Mouse (Mus musculus) kidney, adult 8-10 months (tissue): Measurements from ENCODE around the gene H2afy.

Source experiments
- DNase-seq, 2 experiments: peaks; one replicate each; pipeline ENCODE4 v3.0.0; 2022

The H2afy gene

DNA sequence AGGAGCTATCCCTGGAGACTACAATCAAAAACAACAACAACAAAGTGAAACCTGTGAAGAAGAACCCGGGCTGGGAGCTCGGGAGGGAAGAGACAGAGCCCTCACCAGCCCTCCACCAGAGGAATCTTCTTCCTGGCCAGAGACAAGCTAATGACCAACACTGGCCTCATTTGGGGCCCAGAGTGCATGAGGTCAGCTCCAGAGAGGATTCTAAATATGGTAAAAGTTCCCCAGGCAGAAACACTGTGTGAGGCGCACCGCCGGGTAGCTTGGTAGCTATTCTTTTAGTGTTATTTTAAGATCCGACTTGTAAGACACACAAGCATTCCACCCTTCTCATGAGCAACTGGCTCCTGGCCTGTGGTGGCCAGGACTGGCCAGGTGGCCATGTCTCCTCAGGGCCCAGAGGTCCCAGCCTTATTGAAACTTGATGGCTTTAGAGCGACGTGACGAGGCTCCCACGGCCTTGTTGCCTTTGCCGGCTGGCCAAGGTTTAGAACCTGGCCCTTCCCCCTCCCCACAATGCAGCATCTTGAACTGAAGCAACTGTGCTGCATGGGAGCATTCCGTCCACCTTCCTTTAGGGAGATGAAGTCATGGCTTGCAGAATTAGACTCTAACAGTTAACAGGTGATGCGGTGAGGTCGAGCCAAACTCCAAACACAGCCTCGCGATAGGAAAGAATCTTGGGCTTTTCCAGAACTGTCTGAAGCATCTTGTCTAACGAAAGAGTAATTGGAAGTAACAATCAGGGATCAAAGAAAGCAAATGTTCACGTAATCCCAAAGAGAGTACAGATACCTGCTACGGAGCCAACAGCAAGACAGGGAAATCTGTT is 25.2 kb downstream of the H2afy start:
- DNase-seq, result no peak

DNA sequence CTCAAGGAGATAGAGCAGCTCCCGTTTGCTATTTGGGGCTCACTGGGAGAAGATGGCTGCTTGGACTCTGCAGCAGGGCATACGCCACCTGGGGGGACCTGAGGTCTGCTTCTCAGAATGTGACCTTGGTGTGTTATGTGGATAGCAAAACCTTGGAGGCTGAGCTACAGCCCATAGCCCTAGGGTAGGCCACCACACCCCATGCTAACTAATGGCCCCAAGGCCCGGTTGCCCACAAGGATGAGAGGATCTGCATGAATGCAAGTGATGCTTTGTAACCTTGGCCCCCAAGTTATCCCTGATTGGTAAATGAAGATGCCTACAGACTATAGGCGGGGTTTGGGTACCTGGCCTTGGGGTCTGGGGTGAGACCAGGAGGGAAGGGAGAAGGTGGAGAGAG is 26.5 kb downstream of the H2afy start:
- DNase-seq, result no peak

DNA sequence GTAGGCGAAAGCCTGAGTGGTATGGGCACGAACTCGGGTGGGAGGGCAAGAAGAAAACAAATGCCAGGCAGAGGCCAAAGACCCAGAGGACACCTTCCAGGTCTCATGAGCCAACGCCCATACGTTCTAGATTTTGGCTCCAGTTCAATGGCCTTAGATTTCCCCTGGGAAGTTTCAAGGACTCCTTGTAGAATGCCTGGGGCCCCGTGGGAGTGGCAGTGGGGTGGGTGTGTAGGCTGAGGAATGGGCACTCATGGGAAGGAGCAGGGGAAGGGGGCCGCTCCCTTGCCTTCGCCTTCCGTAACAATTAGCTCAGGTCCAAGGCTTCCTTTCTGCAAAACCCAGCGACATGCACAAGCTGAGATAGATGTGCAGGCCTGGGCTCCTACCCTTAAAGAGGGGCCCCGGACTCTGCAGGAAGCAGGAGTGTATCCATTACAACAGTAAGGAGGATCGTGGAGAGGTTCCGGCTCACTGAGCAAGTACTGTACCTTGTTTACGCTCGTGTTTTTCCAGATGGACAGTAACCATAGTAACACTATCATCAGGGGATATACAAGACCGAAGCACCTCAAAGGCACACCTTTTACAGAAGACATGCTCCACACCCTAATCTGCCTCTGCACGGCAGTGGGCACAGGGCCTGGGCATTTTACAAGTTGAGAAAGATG is 27.2 kb downstream of the H2afy start:
- no peak for DNase-seq

DNA sequence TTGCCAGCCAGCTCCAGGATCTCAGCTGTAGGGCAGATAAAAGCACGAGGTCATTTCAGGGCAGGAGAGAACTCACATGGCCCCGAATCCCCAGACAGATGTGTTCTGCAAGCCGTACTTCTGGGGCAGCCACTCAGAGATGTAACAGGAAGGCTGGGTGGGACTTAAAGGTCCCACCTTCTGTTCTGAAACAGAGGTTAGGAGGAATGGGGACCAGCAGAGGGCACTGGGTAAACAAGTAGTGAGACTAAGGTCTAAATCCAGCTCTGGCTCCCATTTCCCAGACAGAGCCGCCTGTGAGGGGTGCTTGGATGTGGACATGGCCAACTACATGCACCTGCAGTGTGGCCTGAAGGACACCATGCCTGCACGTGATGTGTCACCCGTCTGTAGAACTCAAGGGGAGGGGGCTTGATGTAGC is 31.2 kb downstream of the H2afy start:
- DNase-seq, result no peak

DNA sequence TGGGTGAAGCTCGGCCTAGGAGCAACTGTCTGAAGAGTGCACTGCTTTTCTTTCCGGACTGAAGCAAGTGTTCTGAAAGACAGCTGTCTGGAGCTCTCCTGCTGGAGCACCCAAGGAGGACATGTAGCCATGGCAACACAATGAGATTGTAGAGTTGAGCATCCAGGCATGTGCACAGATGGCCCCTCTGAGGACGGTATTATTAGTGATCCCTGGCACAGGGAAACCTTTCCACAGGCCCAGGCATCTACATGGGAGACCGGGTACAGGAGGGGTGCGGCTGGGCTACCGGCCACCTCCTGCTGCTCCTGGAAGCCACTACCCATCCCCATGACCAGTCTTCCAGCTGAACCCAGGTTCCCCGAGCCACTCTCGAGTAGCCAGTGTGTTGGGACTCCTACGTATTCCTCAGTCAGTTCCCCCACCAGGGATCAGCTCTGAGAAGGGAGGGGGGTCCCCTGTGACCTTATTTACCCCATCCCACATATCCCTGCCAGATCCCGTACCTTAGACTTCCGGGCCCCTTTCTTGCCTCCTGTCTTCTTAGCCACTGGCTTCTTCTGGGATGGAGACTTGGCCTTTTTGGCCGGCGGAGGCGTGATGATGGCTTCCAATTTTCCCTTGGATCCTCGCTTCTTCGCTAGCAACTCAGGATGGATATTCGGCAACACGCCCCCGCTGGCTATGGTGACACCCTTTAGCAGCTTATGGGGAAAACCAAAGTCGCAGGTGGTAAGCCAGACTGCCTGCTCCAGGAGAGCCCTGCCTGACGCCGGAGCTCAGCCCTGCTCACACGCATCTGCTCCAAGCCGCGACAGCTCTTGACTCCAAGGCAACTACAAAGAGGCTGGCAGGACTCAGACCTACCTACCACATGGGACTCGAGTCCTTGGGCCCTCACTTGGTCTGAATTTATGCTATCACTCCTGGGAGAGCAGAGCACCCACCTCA is 32.1 kb downstream of the H2afy start:
- no peak for DNase-seq

DNA sequence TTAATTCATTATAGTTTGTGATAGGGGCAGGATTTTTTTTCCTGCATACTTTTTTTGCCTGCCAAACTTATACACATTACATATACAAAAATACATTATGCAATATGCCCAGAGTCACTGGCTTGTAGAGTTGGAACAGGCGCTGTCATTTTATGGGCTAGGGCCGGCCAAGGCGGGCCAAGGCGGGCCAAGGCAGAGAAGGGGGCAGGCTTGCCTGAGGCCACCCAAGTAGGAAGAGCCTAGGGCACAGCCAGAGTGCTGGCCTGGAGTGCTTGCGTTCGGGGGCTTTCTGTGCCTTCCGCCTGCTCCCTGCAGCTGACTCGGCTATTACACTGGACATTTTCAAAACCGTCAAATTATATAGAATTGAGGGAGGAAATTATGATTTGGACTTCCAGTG is 34.0 kb downstream of the H2afy start:
- no peak for DNase-seq

DNA sequence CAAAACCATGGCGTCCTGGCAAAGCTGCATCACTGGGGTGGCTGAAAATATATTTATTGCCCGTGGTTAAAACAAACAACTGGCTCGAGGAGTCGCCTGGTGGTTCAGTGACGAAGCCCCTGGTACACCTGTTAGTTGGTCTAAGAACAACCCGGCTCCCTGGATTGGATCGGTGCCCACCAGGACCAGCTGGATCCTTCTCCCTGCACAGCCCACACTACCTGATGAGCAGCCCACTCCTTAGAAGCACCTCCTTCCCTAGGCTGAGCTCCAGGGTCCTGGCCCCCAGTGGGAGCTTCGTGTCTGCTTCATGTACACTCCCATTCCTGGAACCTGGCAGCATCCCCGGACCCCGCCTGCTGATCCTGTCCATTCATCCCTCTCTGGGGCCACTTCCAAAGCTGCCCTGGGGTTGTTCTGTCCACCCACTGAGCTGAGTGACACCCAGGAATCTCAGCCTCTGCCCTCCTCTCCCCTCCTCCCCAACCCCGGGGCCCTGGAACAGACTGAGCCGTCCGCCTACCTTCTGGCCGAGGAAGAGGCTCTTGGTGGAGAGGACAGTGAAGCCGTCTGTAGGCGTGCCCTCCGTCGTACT is 40.5 kb downstream of the H2afy start:
- no peak for DNase-seq

DNA sequence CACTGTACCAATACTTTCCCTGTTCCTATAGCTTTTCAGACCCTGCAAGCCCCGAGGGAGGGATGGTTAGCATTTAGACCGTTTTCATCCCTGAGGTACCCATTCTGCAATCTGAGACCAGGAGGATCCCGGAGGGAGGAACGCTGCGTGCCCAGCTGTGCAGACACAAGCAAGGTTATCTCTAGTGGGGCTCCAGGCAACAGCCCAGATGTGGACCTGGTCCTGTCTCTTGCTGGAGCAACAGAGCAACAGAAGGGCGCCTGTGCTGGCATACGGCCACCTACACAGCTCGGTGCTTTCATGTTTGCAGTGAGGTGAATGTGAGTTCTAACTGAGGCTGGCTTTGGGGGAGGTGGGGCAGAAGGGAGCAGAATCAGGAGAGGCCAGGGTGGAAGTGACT is 41.6 kb downstream of the H2afy start:
- DNase-seq, result no peak

DNA sequence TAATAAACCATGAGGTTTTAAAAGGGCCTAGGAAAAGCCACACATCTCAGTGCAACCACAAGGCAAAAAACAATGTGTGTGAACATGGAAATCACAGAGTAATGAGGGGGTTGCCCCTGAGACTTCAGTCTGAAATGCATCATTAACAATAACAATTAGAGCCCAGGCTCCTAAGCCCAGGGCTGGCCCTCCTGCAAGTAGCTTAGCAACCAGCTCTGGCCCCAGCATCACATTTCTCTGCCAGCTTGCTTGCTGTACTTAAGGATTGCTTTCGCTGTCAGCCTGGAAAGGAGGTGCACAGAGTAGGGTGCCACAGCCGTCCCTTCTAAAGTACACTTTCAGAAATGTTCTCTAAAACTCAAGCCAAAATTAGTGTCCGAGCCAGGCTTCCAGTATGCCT is 42.5 kb downstream of the H2afy start:
- no peak for DNase-seq

DNA sequence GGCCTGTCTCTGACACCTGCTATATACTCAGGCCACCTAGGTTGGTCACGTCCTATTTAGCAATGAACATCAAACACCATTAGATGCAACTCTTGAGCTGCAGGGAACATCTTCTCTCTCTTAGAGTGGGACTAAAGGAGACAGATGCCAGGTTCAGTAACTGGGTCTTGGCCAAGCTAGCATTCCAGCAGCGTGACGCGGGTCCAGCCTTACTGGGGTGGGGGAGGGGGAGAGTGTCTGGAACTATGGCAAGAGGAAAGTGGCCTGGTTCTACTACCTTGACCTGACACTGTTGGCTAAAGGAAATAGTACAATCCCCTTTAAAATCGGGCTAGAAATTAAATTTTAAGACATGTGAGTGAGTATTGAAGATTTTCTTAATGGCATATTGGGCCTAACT is 43.6 kb downstream of the H2afy start:
- no peak for DNase-seq

DNA sequence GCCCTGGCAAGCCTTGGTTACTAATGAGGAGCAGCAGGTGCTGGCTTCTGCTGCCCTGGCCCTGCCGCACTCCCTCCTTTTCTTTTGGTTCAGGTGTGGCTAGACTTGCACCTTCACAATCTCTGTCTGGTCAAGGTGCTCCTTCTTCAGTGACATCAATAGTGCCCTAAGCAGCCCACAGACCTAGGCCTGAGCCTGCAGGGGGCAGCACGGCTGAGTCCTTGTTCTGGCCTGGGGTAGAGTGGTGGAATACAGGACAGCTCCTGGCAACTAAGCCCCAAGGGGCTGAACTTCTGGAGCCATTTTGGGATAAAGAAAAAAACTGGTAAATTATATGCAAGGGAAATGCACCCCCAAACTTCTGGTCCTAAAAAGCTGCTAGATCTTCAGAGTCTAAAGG is 45.6 kb downstream of the H2afy start:
- no peak for DNase-seq

DNA sequence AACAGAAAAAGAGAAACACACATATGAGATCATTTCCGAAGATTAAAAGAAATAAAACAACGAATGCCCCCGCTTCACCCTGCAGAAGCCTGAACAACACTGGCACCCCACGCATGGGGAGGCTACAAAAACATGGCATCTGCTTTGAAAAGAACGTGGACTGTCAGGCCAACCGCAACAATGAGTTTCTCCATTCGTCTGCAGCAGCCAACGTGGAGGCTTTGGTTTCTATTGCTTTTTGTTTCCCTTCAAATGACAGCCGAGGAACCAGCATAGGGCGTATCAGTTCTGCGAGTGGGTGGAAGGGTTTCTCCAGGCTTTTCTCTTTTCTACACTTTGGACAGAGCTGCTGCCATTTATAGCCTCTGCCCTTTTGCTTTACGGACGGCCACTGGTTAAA is 47.6 kb downstream of the H2afy start:
- no peak for DNase-seq

DNA sequence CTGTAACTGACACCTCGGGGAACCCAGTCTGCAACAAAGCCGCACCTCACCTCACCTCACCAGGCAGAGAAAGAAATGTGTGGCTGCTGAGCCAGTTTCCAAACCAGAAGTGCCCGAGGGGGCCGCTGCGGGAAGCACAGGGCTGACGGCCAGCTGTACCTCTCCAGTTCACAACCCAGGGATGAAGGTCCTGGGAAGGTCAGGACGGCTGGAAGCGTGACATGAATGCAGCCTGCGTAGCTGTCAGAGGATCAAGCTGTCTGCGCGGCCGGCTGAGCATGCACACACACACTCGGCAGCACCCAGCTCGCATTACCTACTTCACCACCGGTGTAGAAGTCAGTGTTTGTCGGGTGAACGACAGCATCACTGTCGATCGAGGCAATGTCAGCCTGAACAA is 48.2 kb downstream of the H2afy start:
- no peak for DNase-seq

DNA sequence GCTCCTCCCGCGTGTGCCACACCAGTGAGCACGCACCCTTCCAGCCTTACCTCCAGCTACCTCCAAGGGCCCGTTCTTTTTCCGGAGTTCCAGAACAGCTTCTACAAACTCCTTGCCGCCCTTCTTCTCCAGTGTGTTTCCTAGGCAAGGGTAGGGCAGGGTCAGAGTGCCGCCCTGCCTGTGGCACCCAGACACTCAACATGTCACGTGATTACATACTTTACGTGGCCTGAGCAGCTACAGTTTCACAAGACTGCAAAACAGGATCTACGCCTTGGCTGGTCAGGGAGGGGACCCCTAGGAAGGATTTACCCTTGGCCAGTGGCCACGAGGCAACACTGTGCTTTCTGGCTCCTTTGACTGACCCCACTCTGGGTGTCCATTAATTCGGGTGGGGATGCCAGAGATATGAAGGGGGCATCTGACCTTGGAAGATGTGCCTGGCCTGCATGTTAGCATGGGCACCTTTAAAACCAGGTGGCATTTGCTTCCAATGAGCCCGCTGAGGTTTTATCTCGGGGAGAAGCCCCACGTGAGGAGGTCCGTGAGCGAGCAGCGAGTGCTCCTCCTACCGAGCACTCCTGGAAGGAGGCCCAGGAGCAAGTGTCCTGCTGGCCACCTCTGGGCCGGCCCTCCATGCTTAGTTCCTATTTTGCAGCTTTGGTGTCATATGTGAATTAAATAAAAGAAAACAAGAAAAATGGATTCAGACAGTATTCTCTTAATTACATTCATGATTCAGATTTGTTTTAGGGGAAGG is 51.8 kb downstream of the H2afy start:
- DNase-seq, result no peak

DNA sequence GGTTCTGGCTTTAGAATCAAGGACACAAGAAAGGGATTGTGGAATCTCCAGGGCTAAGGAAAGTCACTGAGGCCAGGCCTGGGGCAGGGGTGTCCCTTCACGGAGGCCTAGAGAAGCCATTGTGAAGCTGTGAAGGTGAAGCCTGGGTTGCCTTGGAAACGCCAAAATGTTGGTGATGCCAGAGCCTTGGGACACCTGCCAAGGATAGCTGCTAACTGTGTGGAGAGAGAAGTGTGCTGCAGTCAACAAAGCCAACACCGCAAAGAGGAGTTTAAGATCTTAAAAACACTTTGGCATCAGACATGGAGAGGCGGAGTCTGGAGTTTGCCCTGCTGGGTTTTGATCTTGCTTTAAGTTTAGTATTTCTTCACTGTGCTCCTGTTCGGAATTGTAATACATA is 54.5 kb downstream of the H2afy start:
- DNase-seq, result no peak

DNA sequence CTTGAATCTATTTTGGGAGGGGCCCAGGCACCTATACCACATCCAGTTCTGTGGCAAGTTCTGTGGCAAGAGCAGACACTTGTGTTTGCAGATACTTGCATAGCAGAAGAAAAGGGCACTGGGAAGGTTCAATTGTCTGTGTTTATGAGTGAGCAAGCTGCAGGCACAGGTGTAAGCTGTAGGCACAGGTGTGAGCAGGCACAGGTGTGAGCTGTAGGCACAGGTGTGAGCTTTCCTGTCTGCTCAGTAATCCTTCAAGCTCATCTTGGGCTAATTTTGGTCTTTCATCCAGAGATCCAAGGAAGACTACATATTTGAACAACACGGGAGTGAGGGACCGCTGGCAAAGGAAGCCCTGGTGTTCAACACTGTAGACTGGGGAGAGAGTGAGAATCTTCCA is 56.5 kb downstream of the H2afy start:
- DNase-seq, result no peak

DNA sequence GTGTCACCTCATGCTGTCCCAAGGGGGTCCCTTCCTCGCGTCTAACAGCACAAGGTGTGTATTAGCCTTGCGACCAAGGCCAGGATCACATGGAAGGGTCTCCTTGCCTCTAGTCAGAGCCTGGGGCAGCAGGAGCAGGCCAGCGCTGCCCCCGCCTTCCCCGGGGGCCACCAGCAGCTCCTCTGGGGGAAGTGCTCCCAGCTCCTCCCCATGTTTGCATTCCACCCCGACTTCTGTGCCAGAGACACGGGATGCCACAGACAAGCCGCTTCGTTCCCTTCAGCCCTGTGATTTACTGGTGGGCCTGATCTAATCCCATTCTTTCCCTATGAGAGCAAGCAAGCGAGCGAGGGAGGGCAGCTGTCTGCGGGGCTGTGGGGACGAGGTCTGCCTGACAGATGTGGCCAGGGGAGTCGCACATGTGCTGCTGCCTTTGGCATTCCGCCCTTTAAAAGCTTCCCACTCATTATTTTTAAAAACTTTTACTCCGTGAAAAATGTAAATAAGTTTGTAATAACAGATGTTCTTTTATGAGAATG is 57.4 kb downstream of the H2afy start:
- DNase-seq, result no peak

DNA sequence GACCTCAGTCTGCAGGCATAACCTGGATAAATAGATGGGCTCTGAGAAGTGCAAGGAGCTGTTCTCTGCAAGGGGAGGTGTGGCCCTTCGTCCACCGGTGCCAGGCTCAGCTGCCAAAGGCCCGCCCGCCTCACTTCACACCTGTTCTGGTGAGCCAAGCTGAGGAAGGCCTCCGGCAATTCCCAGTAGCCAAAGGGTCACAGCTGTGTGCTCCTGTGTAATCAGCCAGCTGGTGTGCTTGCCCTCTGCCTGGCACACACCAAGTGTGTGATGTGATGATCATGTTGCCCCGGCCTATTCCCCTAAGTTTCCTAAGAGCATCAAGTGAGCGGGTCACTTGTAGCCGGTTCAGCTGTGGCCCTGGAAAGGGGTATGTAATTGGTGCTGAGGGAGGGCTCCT is 60.2 kb downstream of the H2afy start:
- no peak for DNase-seq

DNA sequence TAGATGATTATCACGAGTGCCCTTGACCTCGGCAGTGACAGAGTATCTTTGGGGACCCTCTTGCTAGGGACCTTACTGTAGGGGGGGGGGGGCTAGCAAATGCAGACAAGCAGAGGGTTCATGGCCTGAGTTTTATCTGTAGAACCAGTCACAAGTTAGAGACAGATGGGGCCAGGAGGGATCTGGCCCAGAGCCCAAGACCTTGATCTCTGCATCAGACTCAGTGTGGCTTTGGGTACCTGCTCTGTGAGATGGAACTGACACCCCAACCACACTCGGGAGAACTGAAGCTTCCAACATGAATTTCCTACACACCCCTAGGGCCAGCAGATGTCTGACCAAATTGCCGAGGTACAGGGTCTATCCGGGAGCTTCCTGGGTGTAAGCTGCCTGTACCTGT is 63.0 kb downstream of the H2afy start:
- DNase-seq, result no peak

DNA sequence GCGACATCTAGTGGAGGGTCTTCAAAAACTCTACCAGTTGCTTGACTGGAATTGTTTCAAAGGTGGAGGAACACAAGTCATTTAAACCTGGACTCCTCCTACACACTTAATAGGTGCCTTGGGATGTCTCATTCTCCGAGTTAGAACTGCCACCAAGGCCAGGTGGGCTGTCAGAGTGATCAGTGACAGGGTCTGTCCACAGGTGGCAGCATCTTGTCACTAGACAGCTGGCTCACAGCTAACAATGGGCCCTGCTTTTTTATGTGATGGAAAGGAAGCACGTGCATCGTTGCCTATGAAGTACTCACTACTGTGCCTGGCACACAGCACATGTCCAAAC is 63.9 kb downstream of the H2afy start:
- no peak for DNase-seq

DNA sequence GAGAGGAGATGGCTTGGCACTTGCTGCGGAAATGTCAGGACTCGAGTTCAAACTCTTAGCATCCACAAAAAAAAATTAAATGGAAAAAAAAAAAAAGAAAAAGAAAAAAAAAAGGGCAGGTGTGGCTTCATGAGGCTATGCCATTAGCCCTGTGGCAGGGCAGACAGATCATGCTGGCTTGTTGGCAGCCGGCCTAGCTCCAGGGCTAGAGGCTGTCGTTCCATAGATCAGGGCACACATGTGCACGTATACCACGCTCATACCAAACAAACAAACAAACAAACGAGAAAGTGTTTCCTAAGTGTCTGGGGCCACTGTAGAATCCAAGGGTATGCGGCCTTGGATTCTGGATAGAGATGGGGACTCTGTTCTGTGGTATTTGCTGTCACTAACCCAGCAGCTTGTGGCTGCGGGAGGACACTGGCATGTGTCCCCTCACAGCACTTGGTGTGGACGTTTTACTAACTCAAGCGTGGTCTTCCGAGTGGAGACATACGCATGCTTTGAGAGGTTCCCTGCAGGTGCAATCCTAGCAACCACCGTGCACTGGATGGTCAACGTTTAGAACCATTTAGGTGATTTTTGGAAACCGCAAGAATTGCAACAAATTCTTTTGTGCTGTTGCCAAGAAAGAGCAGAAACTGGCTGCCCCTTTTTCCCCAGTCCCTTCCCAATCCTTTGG is 64.4 kb downstream of the H2afy start:
- no peak for DNase-seq

DNA sequence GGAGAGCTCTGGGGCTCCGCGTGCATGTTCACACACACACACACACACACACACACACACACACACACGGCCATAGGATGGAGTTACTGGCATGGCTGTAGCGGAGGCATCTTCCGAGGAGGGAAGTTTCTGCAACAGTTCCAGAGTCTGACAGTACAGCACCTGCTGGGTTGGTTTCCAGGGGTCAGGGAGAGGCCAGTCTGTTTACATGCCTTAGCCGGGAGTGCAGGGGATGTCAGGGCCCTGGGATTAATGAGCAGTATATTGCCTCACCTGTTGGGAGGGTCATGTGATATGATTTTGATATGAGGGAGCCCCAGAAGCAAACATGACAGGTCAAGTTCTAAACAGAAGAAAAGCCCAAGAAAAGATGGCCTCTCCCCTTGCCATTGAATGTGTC is 66.5 kb downstream of the H2afy start:
- DNase-seq, result no peak
